Mouse (Mus musculus): ENCODE measurements around the gene Abcc1. TPM values are rescaled to one million over a fixed set of nuclear protein-coding genes. Genes with fewer than 3 reads are reported as not detected.
A peak's percentile ranks its signal among the peaks of the same experiment; 100 is the strongest.

The Abcc1 gene
- polyA plus RNA-seq, 1 experiment from 2014 or later, result 9.4 TPM

- ATAC-seq (ENCODE audit: insufficient number of reproducible peaks, low FRiP score, low TSS enrichment, low read depth) (no peak), DNase-seq (ENCODE audit: low spot score) (no peak)
- no peaks in the 10 kb centered on the region for H3K27me3 ChIP-seq (ENCODE audit: control insufficient read depth, insufficient read depth, low read length)
- WGBS, result 90% methylated on average over 1 of the region's 1 CpGs
- H3K4me1 ChIP-seq (ENCODE audit: control insufficient read depth, insufficient read depth, low read length), result no peaks in the 10 kb centered on the region
- H3K9me3 ChIP-seq (ENCODE audit: control insufficient read depth, low read length), result no peaks in the 10 kb centered on the region
- H3K36me3 ChIP-seq (ENCODE audit: control insufficient read depth, insufficient read depth, low read length), result no peaks in the 10 kb centered on the region
- no peak overlapping the region for H3K9ac ChIP-seq (ENCODE audit: low read length)
- no peak overlapping the region for H3K4me3 ChIP-seq (ENCODE audit: low read depth, low read length)
- no peak overlapping the region for H3K4me2 ChIP-seq (ENCODE audit: low read depth, severe bottlenecking)
- H3K27ac ChIP-seq (replicated peaks; ENCODE audit: low read depth, low read length), result no peak overlapping the region
These were observed 4.7 kb downstream of the Abcc1 start for GRCm38 (mm10) chr16:14366017-14366416.

GRCm38 (mm10) chr16:14371367-14371766 is 10.0 kb downstream of the Abcc1 start:
- H3K4me1 ChIP-seq (ENCODE audit: control insufficient read depth, insufficient read depth, low read length), result no peaks in the 10 kb centered on the region
- 0 out of 2 replicates have a peak, but pooled peaks have one; percentile 35 for ATAC-seq (ENCODE audit: insufficient number of reproducible peaks, low FRiP score, low TSS enrichment, low read depth)
- H3K9me3 ChIP-seq (ENCODE audit: control insufficient read depth, low read length), result no peaks in the 10 kb centered on the region
- H3K4me2 ChIP-seq (ENCODE audit: low read depth, severe bottlenecking), result no peak overlapping the region
- no peaks in the 10 kb centered on the region for H3K27me3 ChIP-seq (ENCODE audit: control insufficient read depth, insufficient read depth, low read length)
- 86% methylated on average over 1 of the region's 1 CpGs for WGBS
- no peak overlapping the region for H3K9ac ChIP-seq (ENCODE audit: low read length)
- no peak for DNase-seq (ENCODE audit: low spot score)
- H3K27ac ChIP-seq (replicated peaks; ENCODE audit: low read depth, low read length), result no peak overlapping the region
- H3K4me3 ChIP-seq (ENCODE audit: low read depth, low read length), result no peak overlapping the region
- H3K36me3 ChIP-seq (ENCODE audit: control insufficient read depth, insufficient read depth, low read length), result no peaks in the 10 kb centered on the region

- Histone ChIP-seq H3K4me3 (ENCODE audit: low read depth, low read length) (no peak overlapping the region), H3K36me3 (ENCODE audit: control insufficient read depth, insufficient read depth, low read length) (no peaks in the 10 kb centered on the region), H3K9ac (ENCODE audit: low read length) (no peak overlapping the region), H3K4me2 (ENCODE audit: low read depth, severe bottlenecking) (no peak overlapping the region), H3K27me3 (ENCODE audit: control insufficient read depth, insufficient read depth, low read length) (no peaks in the 10 kb centered on the region), H3K27ac (replicated peaks; ENCODE audit: low read depth, low read length) (no peak overlapping the region), H3K9me3 (ENCODE audit: control insufficient read depth, low read length) (no peaks in the 10 kb centered on the region), H3K4me1 (ENCODE audit: control insufficient read depth, insufficient read depth, low read length) (no peaks in the 10 kb centered on the region)
- DNase-seq (ENCODE audit: low spot score), result no peak
- WGBS, result 92% methylated on average over 1 of the region's 1 CpGs
- ATAC-seq (ENCODE audit: insufficient number of reproducible peaks, low FRiP score, low TSS enrichment, low read depth), result no peak
These were observed 11.0 kb downstream of the Abcc1 start for GRCm38 (mm10) chr16:14372382-14372781.

GRCm38 (mm10) chr16:14372817-14373301 is 11.5 kb downstream of the Abcc1 start:
- WGBS, result 83% methylated on average over 4 of the region's 4 CpGs
- no peak overlapping the region for H3K27ac ChIP-seq (replicated peaks; ENCODE audit: low read depth, low read length)
- ATAC-seq (ENCODE audit: insufficient number of reproducible peaks, low FRiP score, low TSS enrichment, low read depth), result no peak

GRCm38 (mm10) chr16:14375942-14376341 is 14.6 kb downstream of the Abcc1 start:
- H3K4me1 ChIP-seq (ENCODE audit: control insufficient read depth, insufficient read depth, low read length), result no peaks in the 10 kb centered on the region
- no peak overlapping the region for H3K4me3 ChIP-seq (ENCODE audit: low read depth, low read length)
- no peaks in the 10 kb centered on the region for H3K27me3 ChIP-seq (ENCODE audit: control insufficient read depth, insufficient read depth, low read length)
- no peak for ATAC-seq (ENCODE audit: insufficient number of reproducible peaks, low FRiP score, low TSS enrichment, low read depth)
- WGBS, result 96% methylated on average over 1 of the region's 1 CpGs
- H3K9ac ChIP-seq (ENCODE audit: low read length), result no peak overlapping the region
- no peak overlapping the region for H3K4me2 ChIP-seq (ENCODE audit: low read depth, severe bottlenecking)
- no peaks in the 10 kb centered on the region for H3K9me3 ChIP-seq (ENCODE audit: control insufficient read depth, low read length)
- H3K36me3 ChIP-seq (ENCODE audit: control insufficient read depth, insufficient read depth, low read length), result no peaks in the 10 kb centered on the region
- no peak for DNase-seq (ENCODE audit: low spot score)
- H3K27ac ChIP-seq (replicated peaks; ENCODE audit: low read depth, low read length), result no peak overlapping the region

More at GRCm38 (mm10) chr16:14372817-14373301, 11.5 kb downstream of the Abcc1 start:
- H3K4me1 ChIP-seq (ENCODE audit: control insufficient read depth, insufficient read depth, low read length), result no peaks in the 10 kb centered on the region
- H3K36me3 ChIP-seq (ENCODE audit: control insufficient read depth, insufficient read depth, low read length), result no peaks in the 10 kb centered on the region
- H3K4me2 ChIP-seq (ENCODE audit: low read depth, severe bottlenecking), result no peak overlapping the region
- no peak overlapping the region for H3K4me3 ChIP-seq (ENCODE audit: low read depth, low read length)
- no peak overlapping the region for H3K9ac ChIP-seq (ENCODE audit: low read length)
- H3K27me3 ChIP-seq (ENCODE audit: control insufficient read depth, insufficient read depth, low read length), result no peaks in the 10 kb centered on the region
- DNase-seq (ENCODE audit: low spot score), result no peak
- no peaks in the 10 kb centered on the region for H3K9me3 ChIP-seq (ENCODE audit: control insufficient read depth, low read length)

- ATAC-seq (ENCODE audit: insufficient number of reproducible peaks, low FRiP score, low TSS enrichment, low read depth) (no peak), DNase-seq (ENCODE audit: low spot score) (no peak)
- Histone ChIP-seq H3K4me3 (ENCODE audit: low read depth, low read length) (no peak overlapping the region), H3K4me2 (ENCODE audit: low read depth, severe bottlenecking) (no peak overlapping the region), H3K27me3 (ENCODE audit: control insufficient read depth, insufficient read depth, low read length) (no peaks in the 10 kb centered on the region), H3K9me3 (ENCODE audit: control insufficient read depth, low read length) (no peaks in the 10 kb centered on the region), H3K4me1 (ENCODE audit: control insufficient read depth, insufficient read depth, low read length) (no peaks in the 10 kb centered on the region), H3K36me3 (ENCODE audit: control insufficient read depth, insufficient read depth, low read length) (no peaks in the 10 kb centered on the region), H3K9ac (ENCODE audit: low read length) (no peak overlapping the region), H3K27ac (replicated peaks; ENCODE audit: low read depth, low read length) (no peak overlapping the region)
- WGBS, result 91% methylated on average over 2 of the region's 2 CpGs
These were observed 15.0 kb downstream of the Abcc1 start for GRCm38 (mm10) chr16:14376352-14376751.

GRCm38 (mm10) chr16:14377321-14377720 is 16.0 kb downstream of the Abcc1 start:
- H3K27me3 ChIP-seq (ENCODE audit: control insufficient read depth, insufficient read depth, low read length), result no peaks in the 10 kb centered on the region
- no peaks in the 10 kb centered on the region for H3K9me3 ChIP-seq (ENCODE audit: control insufficient read depth, low read length)
- ATAC-seq (ENCODE audit: insufficient number of reproducible peaks, low FRiP score, low TSS enrichment, low read depth) (no peak), DNase-seq (ENCODE audit: low spot score) (no peak)
- H3K4me2 ChIP-seq (ENCODE audit: low read depth, severe bottlenecking), result no peak overlapping the region
- no peak overlapping the region for H3K27ac ChIP-seq (replicated peaks; ENCODE audit: low read depth, low read length)
- no peak overlapping the region for H3K9ac ChIP-seq (ENCODE audit: low read length)
- 88% methylated on average over 2 of the region's 2 CpGs for WGBS
- no peak overlapping the region for H3K4me3 ChIP-seq (ENCODE audit: low read depth, low read length)
- H3K36me3 ChIP-seq (ENCODE audit: control insufficient read depth, insufficient read depth, low read length), result no peaks in the 10 kb centered on the region
- H3K4me1 ChIP-seq (ENCODE audit: control insufficient read depth, insufficient read depth, low read length), result no peaks in the 10 kb centered on the region

GRCm38 (mm10) chr16:14378654-14379053 is 17.3 kb downstream of the Abcc1 start:
- no peaks in the 10 kb centered on the region for H3K36me3 ChIP-seq (ENCODE audit: control insufficient read depth, insufficient read depth, low read length)
- H3K4me1 ChIP-seq (ENCODE audit: control insufficient read depth, insufficient read depth, low read length), result no peaks in the 10 kb centered on the region
- WGBS, result 83% methylated on average over 5 of the region's 5 CpGs
- DNase-seq (ENCODE audit: low spot score) (no peak), ATAC-seq (ENCODE audit: insufficient number of reproducible peaks, low FRiP score, low TSS enrichment, low read depth) (no peak)
- no peak overlapping the region for H3K4me2 ChIP-seq (ENCODE audit: low read depth, severe bottlenecking)
- no peaks in the 10 kb centered on the region for H3K9me3 ChIP-seq (ENCODE audit: control insufficient read depth, low read length)
- no peak overlapping the region for H3K27ac ChIP-seq (replicated peaks; ENCODE audit: low read depth, low read length)
- no peaks in the 10 kb centered on the region for H3K27me3 ChIP-seq (ENCODE audit: control insufficient read depth, insufficient read depth, low read length)
- no peak overlapping the region for H3K9ac ChIP-seq (ENCODE audit: low read length)
- H3K4me3 ChIP-seq (ENCODE audit: low read depth, low read length), result no peak overlapping the region

- H3K4me1 ChIP-seq (ENCODE audit: control insufficient read depth, insufficient read depth, low read length), result no peaks in the 10 kb centered on the region
- no peaks in the 10 kb centered on the region for H3K9me3 ChIP-seq (ENCODE audit: control insufficient read depth, low read length)
- H3K4me2 ChIP-seq (ENCODE audit: low read depth, severe bottlenecking), result no peak overlapping the region
- H3K4me3 ChIP-seq (ENCODE audit: low read depth, low read length), result no peak overlapping the region
- no peak overlapping the region for H3K9ac ChIP-seq (ENCODE audit: low read length)
- ATAC-seq (ENCODE audit: insufficient number of reproducible peaks, low FRiP score, low TSS enrichment, low read depth) (no peak), DNase-seq (ENCODE audit: low spot score) (no peak)
- H3K27me3 ChIP-seq (ENCODE audit: control insufficient read depth, insufficient read depth, low read length), result no peaks in the 10 kb centered on the region
- whole genome bisulfite sequencing, result 91% methylated on average over 7 of the region's 7 CpGs
- H3K36me3 ChIP-seq (ENCODE audit: control insufficient read depth, insufficient read depth, low read length), result no peaks in the 10 kb centered on the region
- no peak overlapping the region for H3K27ac ChIP-seq (replicated peaks; ENCODE audit: low read depth, low read length)
These were observed 18.5 kb downstream of the Abcc1 start for GRCm38 (mm10) chr16:14379888-14380287.
